Mouse (Mus musculus): ENCODE results near the gene B4galt5. TPM values are rescaled to one million over a fixed set of nuclear protein-coding genes. Genes with fewer than 3 reads are reported as not detected.

The B4galt5 gene
- total and polyA plus RNA-seq, 2 experiments from 2014 or later = 27.4 to 60.7 TPM

DNA sequence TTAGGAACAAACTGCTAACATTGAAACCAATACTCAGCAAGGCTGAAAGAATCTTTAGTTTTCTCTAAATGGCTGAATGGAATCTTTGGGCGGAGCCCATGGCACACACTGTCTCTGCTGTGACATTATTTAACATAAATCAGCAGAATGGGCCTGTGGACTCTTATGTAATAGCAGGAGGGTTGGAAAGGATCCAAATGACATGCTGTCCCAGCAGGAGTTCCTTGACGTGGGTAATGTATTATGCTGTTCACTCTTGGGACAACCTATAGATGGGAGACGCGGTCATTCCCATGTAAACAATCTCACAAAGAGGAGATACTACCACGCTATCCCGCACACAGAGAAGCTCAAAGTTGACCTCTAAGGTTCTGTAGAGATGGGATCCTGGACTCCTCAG lies 15.5 kb downstream of the B4galt5 start:
- Histone ChIP-seq H3K4me2 (ENCODE audit: low read depth) (no peak overlapping the region), H3K4me3 (ENCODE audit: low read depth, low read length) (no peak overlapping the region), H3K4me1 (ENCODE audit: insufficient read depth) (0 out of 2 replicates have a peak, but pooled peaks cover 6% of the 10 kb centered on the region), H3K9ac (no peak overlapping the region), H3K27ac (ENCODE audit: low read depth, low read length) (no peak overlapping the region), H3K27me3 (ENCODE audit: insufficient read depth, low read length) (no peaks in the 10 kb centered on the region), H3K36me3 (ENCODE audit: insufficient read depth) (no peaks in the 10 kb centered on the region), H3K9me3 (ENCODE audit: low read length) (no peaks in the 10 kb centered on the region)
- no peak for DNase-seq
- ATAC-seq = no peak
- WGBS = 79% methylated on average over 6 of the region's 6 CpGs
- TF ChIP-seq CTCF (IDR thresholded peaks at IDR 0.05; ENCODE audit: low read depth) = no peak

- ATAC-seq = no peak
- Histone ChIP-seq H3K4me3 (ENCODE audit: low read depth, low read length) (no peak overlapping the region), H3K36me3 (ENCODE audit: insufficient read depth) (no peaks in the 10 kb centered on the region), H3K4me1 (ENCODE audit: insufficient read depth) (0 out of 2 replicates have a peak, but pooled peaks cover 6% of the 10 kb centered on the region), H3K9ac (no peak overlapping the region), H3K4me2 (ENCODE audit: low read depth) (no peak overlapping the region), H3K27ac (ENCODE audit: low read depth, low read length) (no peak overlapping the region), H3K9me3 (ENCODE audit: low read length) (no peaks in the 10 kb centered on the region), H3K27me3 (ENCODE audit: insufficient read depth, low read length) (no peaks in the 10 kb centered on the region)
- no peak for TF ChIP-seq CTCF (IDR thresholded peaks at IDR 0.05; ENCODE audit: low read depth)
- no peak for DNase-seq
- 79% methylated on average over 7 of the region's 7 CpGs for WGBS
These were observed 16.5 kb downstream of the B4galt5 start for GRCm38 (mm10) chr2:167332336-167332987.

DNA sequence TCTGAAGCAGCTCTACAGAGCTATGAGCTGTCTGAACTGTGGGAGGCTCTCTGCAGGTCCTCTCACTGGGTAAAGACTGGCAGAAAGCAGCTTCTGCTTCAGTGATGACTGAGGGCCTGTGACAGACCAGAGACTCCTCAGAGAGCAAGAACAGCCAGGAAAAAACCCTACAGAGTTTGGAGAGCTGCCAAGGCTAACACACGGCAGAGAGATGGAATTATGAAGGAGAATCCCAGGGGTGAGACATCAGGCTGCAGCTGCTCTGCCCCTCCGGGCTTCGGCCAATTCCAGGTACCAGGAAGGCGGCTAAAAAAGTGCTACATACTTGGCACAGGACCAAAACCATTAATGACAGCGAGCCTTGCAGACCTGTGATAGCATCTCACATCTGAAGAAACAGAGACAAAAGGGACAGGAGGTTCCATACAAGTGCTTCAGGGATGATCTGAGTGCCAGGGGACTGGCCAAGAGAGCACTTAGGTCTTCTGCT lies 17.5 kb downstream of the B4galt5 start:
- no peaks in the 10 kb centered on the region for H3K9me3 ChIP-seq (ENCODE audit: low read length)
- no peak overlapping the region for H3K4me2 ChIP-seq (ENCODE audit: low read depth)
- no peak for ATAC-seq
- H3K4me1 ChIP-seq (ENCODE audit: insufficient read depth) = 0 out of 2 replicates have a peak, but pooled peaks cover 1% of the 10 kb centered on the region
- no peak for TF ChIP-seq CTCF (IDR thresholded peaks at IDR 0.05; ENCODE audit: low read depth)
- H3K4me3 ChIP-seq (ENCODE audit: low read depth, low read length) = no peak overlapping the region
- no peak for DNase-seq
- H3K27me3 ChIP-seq (ENCODE audit: insufficient read depth, low read length) = no peaks in the 10 kb centered on the region
- 17% methylated on average over 5 of the region's 5 CpGs for WGBS
- no peak overlapping the region for H3K9ac ChIP-seq
- no peaks in the 10 kb centered on the region for H3K36me3 ChIP-seq (ENCODE audit: insufficient read depth)
- no peak overlapping the region for H3K27ac ChIP-seq (ENCODE audit: low read depth, low read length)

DNA sequence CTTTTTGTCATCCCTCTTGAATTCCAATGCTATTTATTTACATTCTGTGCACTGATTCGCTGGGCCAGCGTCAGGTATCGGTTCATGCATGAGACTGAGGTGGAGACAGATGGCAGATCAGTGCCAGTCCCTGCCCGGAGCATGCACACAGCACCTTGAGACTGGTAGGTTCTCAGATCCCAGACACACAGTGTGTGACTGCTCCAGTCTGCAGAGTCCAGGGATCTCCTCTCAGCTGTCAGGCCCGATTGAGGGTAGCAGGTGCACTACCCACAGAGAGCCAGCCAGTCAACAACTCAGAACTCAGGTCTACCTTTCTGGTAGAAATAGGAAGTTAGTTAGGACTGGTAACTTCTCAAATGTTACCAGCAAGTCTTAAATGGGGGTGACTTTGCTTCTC lies 18.4 kb downstream of the B4galt5 start:
- Histone ChIP-seq H3K4me1 (ENCODE audit: insufficient read depth) (no peaks in the 10 kb centered on the region), H3K9me3 (ENCODE audit: low read length) (no peaks in the 10 kb centered on the region), H3K27ac (ENCODE audit: low read depth, low read length) (no peak overlapping the region), H3K4me2 (ENCODE audit: low read depth) (no peak overlapping the region), H3K36me3 (ENCODE audit: insufficient read depth) (no peaks in the 10 kb centered on the region), H3K9ac (no peak overlapping the region), H3K4me3 (ENCODE audit: low read depth, low read length) (no peak overlapping the region), H3K27me3 (ENCODE audit: insufficient read depth, low read length) (no peaks in the 10 kb centered on the region)
- ATAC-seq (no peak), DNase-seq (no peak)
- no peak for TF ChIP-seq CTCF (IDR thresholded peaks at IDR 0.05; ENCODE audit: low read depth)
- WGBS = 78% methylated on average over 5 of the region's 5 CpGs

DNA sequence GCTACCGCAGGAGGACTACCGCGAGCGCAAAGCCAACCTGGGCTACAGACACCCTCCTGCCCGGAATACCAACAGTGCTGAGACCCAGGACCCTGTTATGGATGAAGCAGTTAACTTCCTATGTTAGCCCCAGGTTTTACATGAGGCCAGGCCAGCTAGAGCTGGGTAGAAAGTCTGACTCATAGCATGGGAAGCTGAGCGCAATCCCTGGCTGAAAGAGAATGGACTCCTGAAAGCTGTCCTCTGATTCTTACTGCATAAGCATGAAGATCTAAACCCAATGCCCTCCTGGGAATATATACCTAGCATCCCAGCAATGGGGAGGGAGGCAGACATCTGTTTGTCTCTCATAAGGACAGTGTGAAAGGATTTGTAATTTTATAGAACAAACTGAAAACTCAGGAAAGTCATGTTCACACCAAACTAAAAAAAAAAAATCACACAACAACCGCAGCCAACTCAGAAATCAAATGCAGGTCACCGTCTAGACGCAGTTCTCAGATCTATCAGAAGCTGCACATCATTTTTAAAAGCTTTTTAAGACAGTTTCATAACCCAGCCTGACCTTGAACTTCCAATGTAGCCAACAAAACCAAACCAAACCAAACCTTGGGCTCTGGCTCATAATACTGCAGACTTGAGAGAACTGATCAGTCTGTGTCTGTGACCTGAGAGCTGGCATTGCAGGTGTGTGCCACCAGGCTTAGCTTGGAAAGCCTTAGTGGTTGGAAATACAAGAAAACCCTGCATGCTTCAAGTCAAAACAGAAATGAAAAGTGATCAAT lies 19.3 kb downstream of the B4galt5 start:
- no peak for ATAC-seq

DNA sequence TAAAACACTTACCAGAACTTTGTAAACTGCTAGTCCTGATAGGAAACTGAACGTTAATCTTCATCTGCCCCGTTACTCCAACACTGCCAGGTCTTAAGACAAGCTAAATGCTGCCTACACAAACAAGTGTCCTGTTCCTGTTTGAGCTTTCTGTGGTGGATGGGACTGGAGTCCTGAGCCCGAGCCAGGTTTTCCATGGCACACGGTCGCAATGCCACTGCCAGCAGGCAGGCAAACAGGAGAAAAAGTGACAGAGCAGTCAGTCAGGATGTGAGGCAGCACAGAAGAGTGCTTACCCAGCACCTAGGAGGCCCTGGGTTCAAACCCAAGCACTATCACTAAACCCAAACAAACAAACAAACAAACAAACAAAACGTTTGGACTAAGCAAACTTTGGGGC lies 20.6 kb downstream of the B4galt5 start:
- Histone ChIP-seq H3K9ac (no peak overlapping the region), H3K27ac (ENCODE audit: low read depth, low read length) (no peak overlapping the region), H3K36me3 (ENCODE audit: insufficient read depth) (no peaks in the 10 kb centered on the region), H3K4me1 (ENCODE audit: insufficient read depth) (no peaks in the 10 kb centered on the region), H3K9me3 (ENCODE audit: low read length) (no peaks in the 10 kb centered on the region), H3K27me3 (ENCODE audit: insufficient read depth, low read length) (no peaks in the 10 kb centered on the region), H3K4me2 (ENCODE audit: low read depth) (no peak overlapping the region), H3K4me3 (ENCODE audit: low read depth, low read length) (no peak overlapping the region)
- 85% methylated on average over 6 of the region's 6 CpGs for WGBS
- DNase-seq (no peak), ATAC-seq (no peak)
- TF ChIP-seq CTCF (IDR thresholded peaks at IDR 0.05; ENCODE audit: low read depth) = no peak

More for the DNA sequence above, 19.3 kb downstream of the B4galt5 start:
- no peak for DNase-seq
- 91% methylated on average over 9 of the region's 9 CpGs for WGBS
- no peak overlapping the region for H3K27ac ChIP-seq (ENCODE audit: low read depth, low read length)
- H3K9me3 ChIP-seq (ENCODE audit: low read length) = no peaks in the 10 kb centered on the region
- H3K4me3 ChIP-seq (ENCODE audit: low read depth, low read length) = no peak overlapping the region
- no peaks in the 10 kb centered on the region for H3K27me3 ChIP-seq (ENCODE audit: insufficient read depth, low read length)
- H3K4me1 ChIP-seq (ENCODE audit: insufficient read depth) = no peaks in the 10 kb centered on the region
- H3K9ac ChIP-seq = no peak overlapping the region
- H3K36me3 ChIP-seq (ENCODE audit: insufficient read depth) = no peaks in the 10 kb centered on the region
- no peak overlapping the region for H3K4me2 ChIP-seq (ENCODE audit: low read depth)
- TF ChIP-seq CTCF (IDR thresholded peaks at IDR 0.05; ENCODE audit: low read depth) = no peak

- no peak overlapping the region for H3K4me3 ChIP-seq (ENCODE audit: low read depth, low read length)
- no peaks in the 10 kb centered on the region for H3K9me3 ChIP-seq (ENCODE audit: low read length)
- H3K27ac ChIP-seq (ENCODE audit: low read depth, low read length) = no peak overlapping the region
- 52% methylated on average over 9 of the region's 9 CpGs for WGBS
- no peak for TF ChIP-seq CTCF (IDR thresholded peaks at IDR 0.05; ENCODE audit: low read depth)
- no peaks in the 10 kb centered on the region for H3K36me3 ChIP-seq (ENCODE audit: insufficient read depth)
- no peak overlapping the region for H3K4me2 ChIP-seq (ENCODE audit: low read depth)
- no peak for DNase-seq
- no peak for ATAC-seq
- H3K27me3 ChIP-seq (ENCODE audit: insufficient read depth, low read length) = no peaks in the 10 kb centered on the region
- H3K4me1 ChIP-seq (ENCODE audit: insufficient read depth) = no peaks in the 10 kb centered on the region
- no peak overlapping the region for H3K9ac ChIP-seq
These were observed 22.4 kb downstream of the B4galt5 start for GRCm38 (mm10) chr2:167326582-167326981.
